In genomic region chr3:90490696-90491256, GRCm38 (mm10) we compare ENCODE assay signal across 8 mouse cellular contexts. TPM values are rescaled to one million over a fixed set of nuclear protein-coding genes. Genes with fewer than 3 reads are reported as not detected.
DNase-seq lines count a peak whose midpoint lies in the region; ATAC-seq and TF ChIP-seq lines count a peak whose summit lies in the region.

Gene Snapin, minus strand, starts transcription at chr3:90491033.

- H3K4me2 ChIP-seq in hindbrain, embryonic 14.5 days (replicated peaks) = peak within 1 kb of the TSS; percentile 80

- peaks cover 8% of the 10 kb centered on the region for H3K4me1 ChIP-seq in hindbrain, embryonic 14.5 days (replicated peaks; ENCODE audit: control insufficient read depth, insufficient read depth, low read length)

- peak; percentile 92 for DNase-seq in Patski (ENCODE audit: low read depth, low spot score)
- DNase-seq in cerebellum, postnatal 14 days = peak; percentile 96
- DNase-seq in frontal cortex, postnatal 25 days (ENCODE audit: low spot score in 2 of 2) = peak; percentile 91 to 92
- DNase-seq in hindbrain, embryonic 14.5 days (ENCODE audit: low spot score) = peak; percentile 91
- DNase-seq in layer of hippocampus, postnatal 36 days = peak; percentile 94 to 95
- peak; percentile 99 for DNase-seq in lung, postnatal 36 days
- peak; percentile 97 for DNase-seq in retina, postnatal 1 day
- DNase-seq in urinary bladder, adult 18-20 months (ENCODE audit: low spot score in 2 of 2) = peak; percentile 92 to 95

- no peaks in the 10 kb centered on the region for H3K27me3 ChIP-seq in Patski
- no peaks in the 10 kb centered on the region for H3K27me3 ChIP-seq in hindbrain, embryonic 14.5 days (ENCODE audit: control insufficient read depth, insufficient read depth, low read length)

- TF ChIP-seq CTCF in Patski (IDR thresholded peaks at IDR 0.05) = peak; percentile 100

- peak within 1 kb of the TSS; percentile 67 for H3K4me3 ChIP-seq in hindbrain, embryonic 14.5 days (replicated peaks; ENCODE audit: low read length)

- peak within 1 kb of the TSS; percentile 72 for H3K9ac ChIP-seq in hindbrain, embryonic 14.5 days

- POLR2A ChIA-PET in Patski (lab: Charles Lee) = interaction anchor here (0.6 to 1.4 kb wide), 5 partner anchors 12 to 124 kb away, joined by 3 read pairs; no protein-coding TSS in a partner anchor

- H3K36me3 ChIP-seq in hindbrain, embryonic 14.5 days (replicated peaks; ENCODE audit: control insufficient read depth, insufficient read depth) = peaks cover 45% of the 10 kb centered on the region

- in situ Hi-C loops in Patski (cut with MboI; ENCODE audit: low pct_unique_long_range_greater_than_20kb) = loop anchor here (5.0 kb wide), 1 partner anchor 217 kb away; no protein-coding TSS in a partner anchor

- ATAC-seq in Patski = peak; percentile 99
- peak; percentile 98 for ATAC-seq in hindbrain, embryonic 14.5 days (ENCODE audit: low FRiP score)

- WGBS in hindbrain, embryonic 14.5 days = under 1% methylated on average over 37 of the region's 37 CpGs

- peak within 1 kb of the TSS; percentile 38; the same call in 1 of the 2 replicates for H3K27ac ChIP-seq in hindbrain, embryonic 14.5 days

- CTCF ChIA-PET in Patski (lab: Charles Lee) = interaction anchor here (0.6 to 5.0 kb wide), 16 partner anchors 11 to 219 kb away, joined by 3 to 48 read pairs (median 5); partner anchors contain the start of genes S100a1, S100a13 and S100a7a

- H3K9me3 ChIP-seq in hindbrain, embryonic 14.5 days (ENCODE audit: control insufficient read depth, low read length) = no peaks in the 10 kb centered on the region

RNA-seq across cellular contexts. Expression of gene Snapin, which starts in this region (rescaled TPM):
- polyA plus RNA-seq in Patski (2021) = 104 TPM
- polyA plus RNA-seq in hindbrain, embryonic 14.5 days (2014; fragmentation: Nextera tagmentation; extraction: Ambion mirVana) = 86.8 and 94.0 TPM in 2 replicates
- total RNA-seq in layer of hippocampus, postnatal 36 days (2021) = 10 to 100 TPM; 49.8 to 50.8 TPM

Comparison
In these comparisons a context has a peak if more than half of its experiments do, and no peak if none do; other contexts are left out.
1. Peak in every context shown above with its lines: DNase-seq, ATAC-seq, H3K4me3 ChIP-seq and H3K27ac ChIP-seq.